Mouse (Mus musculus) heart, postnatal 0 days (tissue): ENCODE results near the gene Mdga1.

ENCODE experiments used
- CTCF ChIP-seq: IDR thresholded peaks from 2 replicates; pipeline ENCODE4 v1.5.1; 2016; ENCODE audit warnings: antibody characterized with exemption, control low read depth, low read depth
- EP300 ChIP-seq: IDR thresholded peaks from 2 replicates; pipeline ENCODE4 v1.6.1; 2016; ENCODE audit warnings: antibody characterized with exemption, low read depth

- TF ChIP-seq EP300: no peak
- TF ChIP-seq CTCF: no peak
Measured at GRCm38 (mm10) chr17:29904694-29905093, 65.2 kb downstream of the Mdga1 start.
